Mouse (Mus musculus) hematopoietic stem cell, adult 5-6 weeks (primary cell): Measurements from ENCODE around the gene 5730507C01Rik. TPM values are rescaled to one million over a fixed set of nuclear protein-coding genes. Genes with fewer than 3 reads are reported as not detected.
"Not testable (repeated sequence)": the region's sequence is repeated elsewhere in the genome, so short reads cannot be mapped to it uniquely, and the experiment has no call there.

Experiments
- ATAC-seq, 2 experiments: fragments of 125-278 bp in 1 of 2; replicated peaks in 1 of 2; 2 replicates each; pipeline ENCODE4 v1.8.0; 2016 to 2017; ENCODE audit warnings: inconsistent platforms in 2 of 2, mild to moderate bottlenecking in 2 of 2, moderate number of reproducible peaks in 2 of 2, low read depth in 1 of 2, moderate TSS enrichment in 1 of 2; ENCODE audit not compliant: low FRiP score in 2 of 2, poor library complexity in 2 of 2, severe bottlenecking in 2 of 2, insufficient read depth in 1 of 2, low TSS enrichment in 1 of 2
- total RNA-seq: library from RNA; stranded (forward); fragments of 172-1452, 232-1000 nt; gene quantifications from 2 replicates; pipeline ENCODE4 v1.2.3, GENCODE M21; 2017

5730507C01Rik gene
- total RNA-seq = not detected in 2 replicates

DNA sequence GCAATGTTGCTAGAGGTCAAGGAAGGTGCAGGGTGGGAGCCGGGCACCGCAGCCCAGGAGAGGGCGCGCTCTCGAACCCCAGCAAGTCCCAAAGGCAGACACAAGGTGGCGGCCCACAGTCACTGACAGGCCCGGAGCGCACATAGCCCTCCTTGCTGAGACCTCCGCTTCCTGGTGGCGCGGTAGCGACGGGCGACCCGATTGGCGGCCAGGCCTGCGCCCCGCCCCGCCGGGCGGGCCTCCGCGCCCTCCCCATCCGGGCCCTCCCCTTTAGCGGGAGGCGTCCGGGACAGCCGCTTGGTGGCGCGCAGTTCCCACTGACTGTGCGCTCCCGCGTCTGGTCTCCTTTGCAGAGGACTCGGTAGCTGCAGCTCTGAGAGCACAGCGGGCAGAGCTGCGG is at the start of gene 5730507C01Rik:
5730507C01Rik (plus strand) TSS at position 340 of the 400 bp plus-strand sequence.
- no peak for ATAC-seq

DNA sequence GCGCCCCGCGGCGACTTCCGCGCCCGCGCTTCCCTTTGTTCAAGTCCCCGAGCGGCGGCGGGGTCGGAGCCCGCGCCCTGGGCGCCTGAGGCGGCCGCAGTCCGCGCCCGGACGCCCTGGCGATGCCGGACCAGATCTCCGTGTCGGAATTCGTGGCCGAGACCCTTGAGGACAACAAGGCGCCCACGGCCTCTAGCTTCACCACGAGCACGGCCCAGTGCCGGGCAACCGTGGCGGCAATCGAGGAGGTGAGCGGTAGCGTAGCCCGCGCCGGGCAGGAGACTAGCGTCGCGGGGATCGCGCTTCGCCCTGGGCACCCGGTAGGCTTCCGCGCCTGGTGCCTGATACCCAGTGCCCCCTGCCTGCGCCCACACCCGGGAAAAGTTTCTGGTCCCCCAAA is 306 bp downstream of the 5730507C01Rik start:
- ATAC-seq = not testable (repeated sequence)

DNA sequence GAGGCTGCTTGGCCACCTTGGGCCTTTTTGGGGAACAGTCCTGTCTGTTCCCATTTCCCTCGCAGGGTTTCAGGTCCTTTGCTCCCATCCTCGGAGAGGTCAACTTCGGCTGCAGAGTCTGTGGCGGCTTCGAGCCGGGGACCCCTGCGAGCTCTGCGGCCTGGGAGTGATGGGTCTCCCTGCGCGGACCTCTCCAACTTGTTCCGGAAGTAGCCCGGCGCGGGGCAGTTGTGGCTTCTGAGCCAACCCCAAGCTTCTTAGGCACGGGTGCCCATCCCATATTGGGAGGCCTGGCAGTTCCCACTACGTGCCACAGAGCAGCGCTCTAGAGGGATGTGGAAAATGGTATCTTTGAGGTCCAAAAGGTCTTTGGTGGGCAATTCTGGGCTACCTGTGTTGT is 767 bp downstream of the 5730507C01Rik start:
- ATAC-seq = not testable (repeated sequence)
